ENCODE assay signal across 8 mouse cellular contexts in genomic region chrX:162829203-162829708, GRCm38 (mm10). TPM values are rescaled to one million over a fixed set of nuclear protein-coding genes. Genes with fewer than 3 reads are reported as not detected.
DNase-seq lines count a peak whose midpoint lies in the region; ATAC-seq and TF ChIP-seq lines count a peak whose summit lies in the region.

Txlng (minus strand) TSS chrX:162829454.

- no peaks in the 10 kb centered on the region for H3K27me3 ChIP-seq in heart, embryonic 15.5 days
- H3K27me3 ChIP-seq in liver, embryonic 14.5 days (ENCODE audit: control insufficient read depth, insufficient read depth, low read length), result no peaks in the 10 kb centered on the region
- H3K27me3 ChIP-seq in neural tube, embryonic 11.5 days (ENCODE audit: control insufficient read depth, insufficient read depth, low read length), result no peaks in the 10 kb centered on the region
- no peaks in the 10 kb centered on the region for H3K27me3 ChIP-seq in stomach, postnatal 0 days (ENCODE audit: control insufficient read depth, insufficient read depth, low read length)

- 6% methylated on average over 37 of the region's 37 CpGs for WGBS in heart, embryonic 15.5 days
- WGBS in liver, embryonic 14.5 days (ENCODE audit: insufficient replicate concordance), result 9% methylated on average over 37 of the region's 37 CpGs
- WGBS in neural tube, embryonic 11.5 days, result 10% methylated on average over 37 of the region's 37 CpGs
- 16% methylated on average over 33 of the region's 37 CpGs for WGBS in stomach, postnatal 0 days

- H3K4me2 ChIP-seq in heart, embryonic 15.5 days, result peak within 1 kb of the TSS; percentile 87
- peak within 1 kb of the TSS; percentile 80 for H3K4me2 ChIP-seq in liver, embryonic 14.5 days (ENCODE audit: low read depth)
- peak within 1 kb of the TSS; percentile 82 for H3K4me2 ChIP-seq in neural tube, embryonic 11.5 days (ENCODE audit: low read depth)
- H3K4me2 ChIP-seq in stomach, postnatal 0 days (replicated peaks; ENCODE audit: low read depth), result peak within 1 kb of the TSS; percentile 77

- H3K4me1 ChIP-seq in heart, embryonic 15.5 days (replicated peaks), result no peaks in the 10 kb centered on the region
- peaks cover 0 to 3% of the 10 kb centered on the region in 2 experiments; a peak in 2 of 4 replicates for H3K4me1 ChIP-seq in liver, embryonic 14.5 days (replicated peaks; ENCODE audit: control insufficient read depth in 2 of 2, insufficient read depth in 2 of 2, low read length in 1 of 2)
- no peaks in the 10 kb centered on the region for H3K4me1 ChIP-seq in neural tube, embryonic 11.5 days (ENCODE audit: control insufficient read depth, insufficient read depth, low read length)
- H3K4me1 ChIP-seq in stomach, postnatal 0 days (replicated peaks; ENCODE audit: control insufficient read depth, insufficient read depth), result no peaks in the 10 kb centered on the region

- H3K9ac ChIP-seq in heart, embryonic 15.5 days, result peak within 1 kb of the TSS; percentile 62
- peak within 1 kb of the TSS; percentile 61 for H3K9ac ChIP-seq in liver, embryonic 14.5 days (replicated peaks)
- peak within 1 kb of the TSS; percentile 52 for H3K9ac ChIP-seq in neural tube, embryonic 11.5 days (ENCODE audit: low read length)
- H3K9ac ChIP-seq in stomach, postnatal 0 days (ENCODE audit: low read length), result peak within 1 kb of the TSS; percentile 62

- peak within 1 kb of the TSS; percentile 70 for H3K4me3 ChIP-seq in heart, embryonic 15.5 days
- peak within 1 kb of the TSS; percentile 64 to 90 for H3K4me3 ChIP-seq in liver, embryonic 14.5 days (ENCODE audit: insufficient read depth in 1 of 2, low read depth in 2 of 2, low read length in 2 of 2)
- H3K4me3 ChIP-seq in neural tube, embryonic 11.5 days (ENCODE audit: low read depth, low read length), result peak within 1 kb of the TSS; percentile 54
- peak within 1 kb of the TSS; percentile 50 for H3K4me3 ChIP-seq in stomach, postnatal 0 days (ENCODE audit: low read depth, low read length)

- peak; percentile 93 for ATAC-seq in CD4-positive, CD25-positive, alpha-beta regulatory T cell, adult 4 months
- ATAC-seq in heart, embryonic 15.5 days (replicated peaks; ENCODE audit: insufficient number of reproducible peaks, insufficient read depth, low FRiP score, low read depth), result peak; percentile 98
- ATAC-seq in liver, embryonic 14.5 days (ENCODE audit: insufficient read depth), result peak; percentile 98
- peak; percentile 96 for ATAC-seq in neural tube, embryonic 11.5 days (ENCODE audit: insufficient read depth, low FRiP score, low TSS enrichment)
- peak; percentile 99 for ATAC-seq in stomach, postnatal 0 days (ENCODE audit: low FRiP score, low TSS enrichment)

- 0 out of 2 replicates have a peak, but pooled peaks have one; percentile 18 for TF ChIP-seq CTCF in liver, embryonic 14.5 days (IDR thresholded peaks at IDR 0.05; ENCODE audit: low read depth)
- peak; percentile 30 for TF ChIP-seq CTCF in stomach, postnatal 0 days (IDR thresholded peaks at IDR 0.05; ENCODE audit: low read depth)

- H3K36me3 ChIP-seq in heart, embryonic 15.5 days, result no peaks in the 10 kb centered on the region
- no peaks in the 10 kb centered on the region for H3K36me3 ChIP-seq in liver, embryonic 14.5 days (replicated peaks; ENCODE audit: control insufficient read depth, insufficient read depth, low read depth)
- H3K36me3 ChIP-seq in neural tube, embryonic 11.5 days (ENCODE audit: control insufficient read depth, insufficient read depth, low read length), result no peaks in the 10 kb centered on the region
- no peaks in the 10 kb centered on the region for H3K36me3 ChIP-seq in stomach, postnatal 0 days (ENCODE audit: control insufficient read depth, insufficient read depth, low read length)

- H3K9me3 ChIP-seq in heart, embryonic 15.5 days (replicated peaks), result no peaks in the 10 kb centered on the region
- no peaks in the 10 kb centered on the region for H3K9me3 ChIP-seq in liver, embryonic 14.5 days (ENCODE audit: control insufficient read depth, low read length)
- no peaks in the 10 kb centered on the region for H3K9me3 ChIP-seq in neural tube, embryonic 11.5 days (ENCODE audit: control insufficient read depth, low read length)
- H3K9me3 ChIP-seq in stomach, postnatal 0 days (ENCODE audit: control insufficient read depth, low read length), result no peaks in the 10 kb centered on the region

- TF ChIP-seq EP300 in liver, embryonic 14.5 days (IDR thresholded peaks at IDR 0.05; ENCODE audit: low read depth), result no peak
- TF ChIP-seq EP300 in stomach, postnatal 0 days (optimal IDR thresholded peaks at IDR 0.05), result no peak

- H3K27ac ChIP-seq in heart, embryonic 15.5 days, result peak within 1 kb of the TSS; percentile 47
- H3K27ac ChIP-seq in liver, embryonic 14.5 days, result peak within 1 kb of the TSS; percentile 31; the same call in 1 of the 2 replicates
- H3K27ac ChIP-seq in neural tube, embryonic 11.5 days (ENCODE audit: low read depth, low read length), result no peak within 1 kb of the TSS
- H3K27ac ChIP-seq in stomach, postnatal 0 days (replicated peaks), result peak within 1 kb of the TSS; percentile 53; the same call in 1 of the 2 replicates

- DNase-seq in c-Kit-negative CD71-positive TER-119-positive erythroid progenitor cells, embryonic 14.5 days (ENCODE audit: low read depth, low spot score), result peak; percentile 89
- peak; percentile 95 for DNase-seq in fibroblast of lung, adult 2 months (ENCODE audit: low read depth)
- peak; percentile 97 to 99 for DNase-seq in kidney, postnatal 25 days
- peak; percentile 94 to 95 (median 94) for DNase-seq in liver, embryonic 14.5 days (ENCODE audit: low read depth in 3 of 3, low spot score in 3 of 3)
- peak; percentile 93 for DNase-seq in neural tube, embryonic 11.5 days (ENCODE audit: low spot score)
- peak; percentile 94 for DNase-seq in stomach, postnatal 0 days (ENCODE audit: low spot score)

RNA-seq across cellular contexts. Expression of gene Txlng, which starts in this region (rescaled TPM):
- 10 to 100 TPM; 22.4 to 22.7 TPM for polyA plus RNA-seq in CD4-positive, CD25-positive, alpha-beta regulatory T cell, adult 4 months (2017; shearing (Covaris generic))
- polyA plus RNA-seq in heart, embryonic 15.5 days (2015; fragmentation: Nextera tagmentation; extraction: Ambion mirVana), result 9.0 and 9.9 TPM in 2 replicates
- polyA plus RNA-seq in liver, embryonic 14.5 days (2012; rRNA removed), result 3.5 and 5.4 TPM in 2 replicates
- 6.2 and 7.1 TPM in 2 replicates for polyA plus RNA-seq in liver, embryonic 14.5 days (2014; fragmentation: Nextera tagmentation; extraction: Ambion mirVana)
- polyA plus RNA-seq in neural tube, embryonic 11.5 days (2014; fragmentation: Nextera tagmentation; extraction: Ambion mirVana), result 16.9 and 17.0 TPM in 2 replicates
- 5.7 and 6.2 TPM in 2 replicates for polyA plus RNA-seq in stomach, postnatal 0 days (2015; fragmentation: Nextera tagmentation; extraction: Ambion mirVana)
